9 mouse cellular contexts compared by ENCODE assay signal in the genomic region with DNA sequence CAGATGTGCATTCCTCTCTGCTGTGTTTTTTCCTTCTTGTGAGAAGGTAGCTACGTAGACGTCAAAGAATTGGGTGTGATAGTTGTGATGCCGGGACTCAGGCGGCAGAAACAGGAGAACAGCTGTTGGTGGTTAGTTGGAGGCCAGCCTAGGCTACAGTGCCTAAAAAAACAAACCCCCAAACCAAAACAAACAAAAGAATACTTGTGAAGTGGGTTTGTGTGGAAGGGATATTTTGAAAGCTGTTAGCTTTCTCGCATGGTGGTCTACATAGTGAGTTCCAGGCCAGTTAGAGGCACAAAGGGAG. TPM values are rescaled to one million over a fixed set of nuclear protein-coding genes. Genes with fewer than 3 reads are reported as not detected.
DNase-seq lines count a peak whose midpoint lies in the region; ATAC-seq and TF ChIP-seq lines count a peak whose summit lies in the region.
"Had no signal": no experiment of that assay in that cellular context is flagged by ENCODE, and none has a peak within 500 bp of the region (broad histone marks: within the 10 kb centered on the region; RNA-seq: fewer than 3 reads in every experiment).

No protein-coding gene starts in this region.

- H3K4me3 ChIP-seq in layer of hippocampus, adult 2 months: peak overlapping the region; percentile 62
- H3K4me3 ChIP-seq in forebrain, embryonic 12.5 days (replicated peaks): peak overlapping the region; percentile 62; the same call in 1 of the 2 replicates
- peak overlapping the region; percentile 69; the same call in 1 of the 2 replicates for H3K4me3 ChIP-seq in limb, embryonic 10.5 days
- H3K4me3 ChIP-seq in neural tube, embryonic 12.5 days: no peak overlapping the region

- H3K9ac ChIP-seq in forebrain, embryonic 12.5 days: no peak overlapping the region
- no peak overlapping the region for H3K9ac ChIP-seq in neural tube, embryonic 12.5 days

- DNase-seq in layer of hippocampus, adult 2 months (ENCODE audit: low spot score in 2 of 2): no peak
- DNase-seq in layer of hippocampus, adult 9-11 months: no peak
- DNase-seq in limb, embryonic 10.5 days (ENCODE audit: low spot score): no peak
- DNase-seq in adrenal gland, postnatal 10 days: no peak
- no peak for DNase-seq in thymus, postnatal 36 days
- no peak for DNase-seq in kidney, adult 11 months

- no peak for TF ChIP-seq CTCF in layer of hippocampus, adult 2 months (conservative IDR thresholded peaks at IDR 0.05)

- 79% methylated on average over 5 of the region's 5 CpGs for WGBS in forebrain, embryonic 12.5 days
- WGBS in limb, embryonic 10.5 days: 74% methylated on average over 5 of the region's 5 CpGs
- 85% methylated on average over 5 of the region's 5 CpGs for WGBS in neural tube, embryonic 12.5 days

- ATAC-seq in forebrain, embryonic 12.5 days (ENCODE audit: low FRiP score): no peak
- no peak for ATAC-seq in neural tube, embryonic 12.5 days (ENCODE audit: low FRiP score, low read depth)

- peak overlapping the region; percentile 99 for H3K4me2 ChIP-seq in forebrain, embryonic 12.5 days
- H3K4me2 ChIP-seq in neural tube, embryonic 12.5 days (replicated peaks): peak overlapping the region; percentile 95

- H3K4me1 ChIP-seq in forebrain, embryonic 12.5 days: peaks cover 14% of the 10 kb centered on the region
- peaks cover 12% of the 10 kb centered on the region for H3K4me1 ChIP-seq in limb, embryonic 10.5 days
- H3K4me1 ChIP-seq in neural tube, embryonic 12.5 days: peaks cover 9% of the 10 kb centered on the region

- H3K27ac ChIP-seq in layer of hippocampus, adult 2 months: peak overlapping the region; percentile 93
- H3K27ac ChIP-seq in forebrain, embryonic 12.5 days: no peak overlapping the region
- H3K27ac ChIP-seq in limb, embryonic 10.5 days: no peak overlapping the region
- H3K27ac ChIP-seq in neural tube, embryonic 12.5 days: no peak overlapping the region

- no peaks in the 10 kb centered on the region for H3K36me3 ChIP-seq in forebrain, embryonic 12.5 days (replicated peaks)
- H3K36me3 ChIP-seq in limb, embryonic 10.5 days: no peaks in the 10 kb centered on the region
- no peaks in the 10 kb centered on the region for H3K36me3 ChIP-seq in neural tube, embryonic 12.5 days
- H3K36me3 ChIP-seq: G1E had no signal

- H3K9me3 ChIP-seq in forebrain, embryonic 12.5 days: peaks cover 18% of the 10 kb centered on the region
- H3K9me3 ChIP-seq in limb, embryonic 10.5 days (replicated peaks): peaks cover 5% of the 10 kb centered on the region
- peaks cover 17% of the 10 kb centered on the region for H3K9me3 ChIP-seq in neural tube, embryonic 12.5 days
- H3K9me3 ChIP-seq: G1E had no signal

- peaks cover 32% of the 10 kb centered on the region for H3K27me3 ChIP-seq in forebrain, embryonic 12.5 days
- peaks cover 42% of the 10 kb centered on the region for H3K27me3 ChIP-seq in limb, embryonic 10.5 days (ENCODE audit: low read depth, poor library complexity, severe bottlenecking)
- H3K27me3 ChIP-seq in neural tube, embryonic 12.5 days (replicated peaks): peaks cover 3% of the 10 kb centered on the region; the same call in 1 of the 2 replicates

RNA-seq across cellular contexts. Expression of gene Nhlrc1, which starts 0.5 kb away (rescaled TPM):
- 10 to 100 TPM; 16.5 to 18.9 TPM for total RNA-seq in layer of hippocampus, adult 2 months (2021)
- polyA plus RNA-seq in forebrain, embryonic 12.5 days (2016; fragmentation: Nextera tagmentation; extraction: Ambion mirVana): 7.1 and 7.2 TPM in 2 replicates
- 2.3 and 2.5 TPM in 2 replicates for polyA plus RNA-seq in limb, embryonic 10.5 days (2016; fragmentation: Nextera tagmentation; extraction: Ambion mirVana)
- 7.7 and 8.7 TPM in 2 replicates for polyA plus RNA-seq in neural tube, embryonic 12.5 days (2016; fragmentation: Nextera tagmentation; extraction: Ambion mirVana)
- total RNA-seq in adrenal gland, postnatal 10 days (2021): 1 to 10 TPM; 3.1 to 5.0 TPM
- polyA plus RNA-seq: G1E had no signal

RNA-seq across cellular contexts. Expression of gene Kdm1b, which starts 28.2 kb away (rescaled TPM):
- total RNA-seq in layer of hippocampus, adult 2 months (2021): 1 to 10 TPM; 7.5 to 9.8 TPM
- 22.9 and 23.9 TPM in 2 replicates for polyA plus RNA-seq in forebrain, embryonic 12.5 days (2016; fragmentation: Nextera tagmentation; extraction: Ambion mirVana)
- polyA plus RNA-seq in limb, embryonic 10.5 days (2016; fragmentation: Nextera tagmentation; extraction: Ambion mirVana): 8.6 and 11.2 TPM in 2 replicates
- 17.1 and 17.9 TPM in 2 replicates for polyA plus RNA-seq in neural tube, embryonic 12.5 days (2016; fragmentation: Nextera tagmentation; extraction: Ambion mirVana)
- total RNA-seq in adrenal gland, postnatal 10 days (2021): 1 to 10 TPM; 9.5 to 9.9 TPM

RNA-seq across cellular contexts. Expression of gene Tpmt, which starts 29.4 kb away (rescaled TPM):
- 10 to 100 TPM; 10.5 to 12.4 TPM for total RNA-seq in layer of hippocampus, adult 2 months (2021)
- 32.4 and 32.9 TPM in 2 replicates for polyA plus RNA-seq in forebrain, embryonic 12.5 days (2016; fragmentation: Nextera tagmentation; extraction: Ambion mirVana)
- 24.9 and 30.9 TPM in 2 replicates for polyA plus RNA-seq in limb, embryonic 10.5 days (2016; fragmentation: Nextera tagmentation; extraction: Ambion mirVana)
- polyA plus RNA-seq in neural tube, embryonic 12.5 days (2016; fragmentation: Nextera tagmentation; extraction: Ambion mirVana): 35.9 and 37.8 TPM in 2 replicates
- 10 to 100 TPM; 17.4 to 24.1 TPM for total RNA-seq in adrenal gland, postnatal 10 days (2021)
